Mouse (Mus musculus) lung, postnatal 0 days (tissue): Measurements from ENCODE around the gene Ncoa4. TPM values are rescaled to one million over a fixed set of nuclear protein-coding genes. Genes with fewer than 3 reads are reported as not detected.
"Not testable (repeated sequence)": the region's sequence is repeated elsewhere in the genome, so short reads cannot be mapped to it uniquely, and the experiment has no call there.

Experiments used
- ATAC-seq: fragments of 200-750 bp; cut with Nextera tagmentation; 2 replicates; pipeline ENCODE4 v1.8.0; 2017; ENCODE audit warnings: moderate library complexity
- DNase-seq: peaks from one replicate; pipeline ENCODE4 v3.0.0-alpha.2; 2016; ENCODE audit warnings: low spot score
- H3K27ac ChIP-seq: fragments of 300-500 bp; sonication (generic); 2 replicates; pipeline ENCODE4 v1.5.1; 2014; ENCODE audit warnings: antibody characterized with exemption, mild to moderate bottlenecking, low read length, mixed read lengths
- H3K27me3 ChIP-seq: fragments of 300-500 bp; sonication (generic); replicated peaks from 2 replicates; pipeline ENCODE4 v1.6.1; 2014; ENCODE audit warnings: low read length, mixed read lengths; ENCODE audit not compliant: insufficient read depth
- H3K36me3 ChIP-seq: fragments of 300-500 bp; sonication (generic); 2 replicates; pipeline ENCODE4 v1.6.1; 2014; ENCODE audit warnings: low read length, mixed read lengths; ENCODE audit not compliant: insufficient read depth
- H3K4me1 ChIP-seq: fragments of 300-500 bp; sonication (generic); 2 replicates; pipeline ENCODE4 v1.6.1; 2014; ENCODE audit warnings: antibody characterized with exemption, low read depth, low read length, mixed read lengths; ENCODE audit not compliant: insufficient read depth
- H3K4me2 ChIP-seq: fragments of 300-500 bp; sonication (generic); replicated peaks from 2 replicates; pipeline ENCODE4 v1.6.1; 2014; ENCODE audit warnings: low read depth, mild to moderate bottlenecking, low read length, moderate library complexity, mixed read lengths
- H3K4me3 ChIP-seq: fragments of 300-500 bp; sonication (generic); 2 replicates; pipeline ENCODE4 v1.5.1; 2014; ENCODE audit warnings: low read depth, low read length
- H3K9ac ChIP-seq: fragments of 300-500 bp; sonication (generic); replicated peaks from 2 replicates; pipeline ENCODE4 v1.6.1; 2014; ENCODE audit warnings: low read depth, mild to moderate bottlenecking
- H3K9me3 ChIP-seq: fragments of 300-500 bp; sonication (generic); 2 replicates; pipeline ENCODE4 v1.6.1; 2016; ENCODE audit warnings: low read length, mixed read lengths
- CTCF ChIP-seq: IDR thresholded peaks from 2 replicates; pipeline ENCODE4 v1.5.1; 2016; ENCODE audit warnings: antibody characterized with exemption, mild to moderate bottlenecking
- EP300 ChIP-seq: IDR thresholded peaks from 2 replicates; pipeline ENCODE4 v1.6.1; 2016; ENCODE audit warnings: antibody characterized with exemption, mild to moderate bottlenecking, control low read depth
- WGBS: fragments of 180-500 bp; shearing (Covaris S2); extraction: QIAGEN DNeasy Blood & Tissue Kit; methylation state at CpG from one replicate; pipeline ENCODE4 v1.1.7; 2014; 5-methylcytosine and 5-hydroxymethylcytosine counted together
- polyA plus RNA-seq: library from polyadenylated mRNA; unstranded; fragments of >200 nt; fragmentation: Nextera tagmentation; extraction: Ambion mirVana; gene quantifications from 2 replicates; pipeline ENCODE4 v1.2.1, GENCODE M21; 2015

The Ncoa4 gene
- polyA plus RNA-seq, 1 experiment from 2014 or later: 73.5 TPM

- 97% methylated on average over 4 of the region's 4 CpGs for WGBS
- Histone ChIP-seq H3K4me3 (no peak overlapping the region), H3K4me2 (no peak overlapping the region), H3K36me3 (peaks cover 9% of the 10 kb centered on the region; the same call in 1 of the 2 replicates), H3K9ac (no peak overlapping the region), H3K27ac (no peak overlapping the region), H3K9me3 (no peaks in the 10 kb centered on the region), H3K27me3 (no peaks in the 10 kb centered on the region), H3K4me1 (peaks cover 4% of the 10 kb centered on the region)
- ATAC-seq: no peak
- TF ChIP-seq CTCF (no peak), EP300 (no peak)
- DNase-seq: no peak
Measured at GRCm38 (mm10) chr14:32170137-32170536, 10.5 kb downstream of the Ncoa4 start.

- DNase-seq: no peak
- 96% methylated on average over 2 of the region's 2 CpGs for WGBS
- ATAC-seq: no peak
- Histone ChIP-seq H3K4me3 (no peak overlapping the region), H3K27me3 (no peaks in the 10 kb centered on the region), H3K36me3 (peaks cover 24% of the 10 kb centered on the region), H3K9me3 (no peaks in the 10 kb centered on the region), H3K9ac (no peak overlapping the region), H3K27ac (no peak overlapping the region), H3K4me1 (no peaks in the 10 kb centered on the region), H3K4me2 (no peak overlapping the region)
- no peak for TF ChIP-seq EP300
- TF ChIP-seq CTCF: no peak
Measured at GRCm38 (mm10) chr14:32175310-32175709, 15.6 kb downstream of the Ncoa4 start.

- H3K9ac ChIP-seq, ATAC-seq, H3K27me3 ChIP-seq, H3K4me1 ChIP-seq, H3K4me2 ChIP-seq, H3K9me3 ChIP-seq, H3K27ac ChIP-seq, H3K4me3 ChIP-seq, DNase-seq: not testable (repeated sequence)
- peaks cover 29% of the 10 kb centered on the region for H3K36me3 ChIP-seq
- 79% methylated on average over 5 of the region's 5 CpGs for WGBS
Measured at GRCm38 (mm10) chr14:32176590-32176989, 16.9 kb downstream of the Ncoa4 start.

- TF ChIP-seq EP300: no peak
- no peak for TF ChIP-seq CTCF
- no peak overlapping the region for H3K4me3 ChIP-seq
- no peak for ATAC-seq
- 85% methylated on average over 10 of the region's 10 CpGs for WGBS
- peaks cover 24% of the 10 kb centered on the region for H3K36me3 ChIP-seq
- no peak overlapping the region for H3K4me2 ChIP-seq
- no peak for DNase-seq
- H3K9ac ChIP-seq: no peak overlapping the region
- no peaks in the 10 kb centered on the region for H3K27me3 ChIP-seq
- no peak overlapping the region for H3K27ac ChIP-seq
- no peaks in the 10 kb centered on the region for H3K9me3 ChIP-seq
- no peaks in the 10 kb centered on the region for H3K4me1 ChIP-seq
Measured at GRCm38 (mm10) chr14:32179393-32180195, 19.9 kb downstream of the Ncoa4 start.

GRCm38 (mm10) chr14:32180861-32181260, 21.2 kb downstream of the Ncoa4 start:
- Histone ChIP-seq H3K4me1 (no peaks in the 10 kb centered on the region), H3K4me3 (no peak overlapping the region), H3K9me3 (no peaks in the 10 kb centered on the region), H3K9ac (no peak overlapping the region), H3K27me3 (no peaks in the 10 kb centered on the region), H3K36me3 (peaks cover 28% of the 10 kb centered on the region), H3K4me2 (no peak overlapping the region), H3K27ac (no peak overlapping the region)
- WGBS: 85% methylated on average over 6 of the region's 6 CpGs
- TF ChIP-seq CTCF (no peak), EP300 (no peak)
- ATAC-seq (no peak), DNase-seq (no peak)

- ATAC-seq (no peak), DNase-seq (no peak)
- no peak overlapping the region for H3K27ac ChIP-seq
- no peak overlapping the region for H3K9ac ChIP-seq
- no peaks in the 10 kb centered on the region for H3K9me3 ChIP-seq
- no peak overlapping the region for H3K4me3 ChIP-seq
- no peaks in the 10 kb centered on the region for H3K27me3 ChIP-seq
- TF ChIP-seq EP300 (no peak), CTCF (no peak)
- H3K36me3 ChIP-seq: peaks cover 35% of the 10 kb centered on the region
- no peaks in the 10 kb centered on the region for H3K4me1 ChIP-seq
- no peak overlapping the region for H3K4me2 ChIP-seq
- WGBS: 98% methylated on average over 4 of the region's 4 CpGs
Measured at GRCm38 (mm10) chr14:32183846-32184245, 24.2 kb downstream of the Ncoa4 start.
